Mouse (Mus musculus) MEL (cell line): ENCODE results near the gene Pou2f2.

Source experiments
- CHD1 ChIP-seq: IDR thresholded peaks from 2 replicates; pipeline ENCODE4 v1.6.1; 2012; ENCODE audit warnings: low read depth, mild to moderate bottlenecking, inconsistent platforms, low read length, improper control_type of control experiment
- GABPA ChIP-seq: IDR thresholded peaks from 2 replicates; pipeline ENCODE4 v1.6.1; 2012; ENCODE audit warnings: low read depth, mild to moderate bottlenecking, inconsistent platforms, low read length, improper control_type of control experiment, moderate library complexity
- POLR2AphosphoS5 ChIP-seq: IDR thresholded peaks from 2 replicates; pipeline ENCODE4 v1.6.1; 2012; ENCODE audit warnings: low read depth, borderline replicate concordance, mild to moderate bottlenecking, inconsistent platforms, low read length, moderate library complexity, mixed read lengths
- TBP ChIP-seq: IDR thresholded peaks from 2 replicates; pipeline ENCODE4 v1.8.0; 2011; ENCODE audit warnings: low read depth, low read length, improper control_type of control experiment

- TF ChIP-seq TBP: no peak
- TF ChIP-seq POLR2AphosphoS5: no peak
- no peak for TF ChIP-seq GABPA
- no peak for TF ChIP-seq CHD1
These were observed 121.1 kb downstream of the Pou2f2 start for GRCm38 (mm10) chr7:25058394-25058793.
